Mouse (Mus musculus): ENCODE data around the gene Taf3. TPM values are rescaled to one million over a fixed set of nuclear protein-coding genes. Genes with fewer than 3 reads are reported as not detected.

The Taf3 gene
- total RNA-seq, 1 experiment from 2014 or later: 13.8 TPM

DNA sequence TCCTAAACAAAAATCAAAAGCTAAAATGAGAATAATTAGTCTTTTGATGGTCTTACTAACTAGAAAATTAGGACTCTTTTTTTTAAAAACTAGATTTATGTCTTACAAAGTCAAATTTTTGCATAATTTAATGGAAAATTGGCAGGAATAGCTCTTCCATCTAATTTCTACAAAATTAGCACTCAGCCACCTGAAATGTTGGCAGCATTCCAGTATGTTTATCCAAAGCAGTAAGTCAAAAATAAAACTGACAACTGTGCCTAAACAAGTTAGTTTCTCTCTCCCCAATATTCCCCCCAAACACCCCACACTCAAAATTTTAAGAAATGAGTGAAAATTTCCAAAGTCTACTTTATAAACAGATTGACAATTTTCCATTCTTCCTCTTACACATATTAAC is 85.5 kb downstream of the Taf3 start:
- no peak for ATAC-seq (replicated peaks; ENCODE audit: low read depth, poor library complexity, severe bottlenecking)

DNA sequence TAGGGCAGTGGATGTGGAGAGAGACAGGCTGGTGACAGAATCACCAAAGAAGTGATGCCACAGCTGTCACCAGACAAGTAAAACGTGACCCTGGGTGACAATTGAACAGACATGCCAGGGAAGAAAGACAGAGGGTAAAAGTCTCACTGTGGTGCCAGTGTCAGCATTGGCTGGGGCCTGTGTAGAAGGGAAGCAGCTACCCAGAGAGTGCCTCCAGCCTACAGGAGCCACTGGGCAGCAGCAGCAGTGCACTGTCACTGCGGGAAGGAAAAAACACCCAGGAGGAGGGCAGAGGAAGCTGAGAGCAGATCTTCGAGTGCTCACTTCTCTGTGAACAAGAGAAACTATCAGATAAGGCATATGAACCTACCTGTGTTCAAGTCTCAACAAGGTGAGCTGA is 86.7 kb downstream of the Taf3 start:
- peak; percentile 38; the same call in 1 of the 2 replicates for ATAC-seq (replicated peaks; ENCODE audit: low read depth, poor library complexity, severe bottlenecking)

DNA sequence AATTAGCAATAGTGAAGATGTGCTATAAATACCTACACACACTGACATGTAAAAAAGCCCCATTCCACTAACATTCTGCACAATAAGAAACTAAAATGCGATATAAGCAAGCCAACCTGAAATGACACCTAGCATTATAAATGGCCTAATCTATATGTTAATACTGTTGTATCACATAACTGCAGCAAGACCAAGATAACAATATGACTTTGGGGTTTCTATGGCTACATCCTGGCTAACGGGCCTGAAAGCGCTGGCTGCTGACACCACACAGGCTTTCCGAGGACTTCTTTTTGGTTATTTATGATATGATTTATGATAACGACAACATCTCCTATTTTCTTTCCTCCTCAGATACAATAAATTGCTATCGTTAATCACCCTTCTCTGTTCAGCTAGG is 90.4 kb downstream of the Taf3 start:
- no peak for ATAC-seq (replicated peaks; ENCODE audit: low read depth, poor library complexity, severe bottlenecking)

DNA sequence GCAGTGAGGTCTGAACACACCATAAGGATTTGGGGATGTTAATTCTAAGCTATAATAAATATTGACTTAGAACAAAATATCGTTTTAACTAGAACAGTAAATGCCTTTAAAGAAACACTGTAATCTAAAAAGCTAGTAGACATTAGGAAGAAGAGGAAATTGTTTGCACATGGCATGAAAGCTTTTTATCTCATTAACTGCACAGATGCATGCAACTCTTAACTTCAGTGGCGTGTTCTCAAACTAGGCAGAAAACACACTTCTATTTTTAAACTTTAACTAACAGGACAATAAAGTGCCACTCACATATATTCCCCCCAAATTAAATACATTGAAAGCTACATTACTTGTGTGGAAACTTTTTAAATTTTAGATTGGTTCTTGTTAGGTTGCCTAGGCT is 91.8 kb downstream of the Taf3 start:
- ATAC-seq (replicated peaks; ENCODE audit: low read depth, poor library complexity, severe bottlenecking): no peak

DNA sequence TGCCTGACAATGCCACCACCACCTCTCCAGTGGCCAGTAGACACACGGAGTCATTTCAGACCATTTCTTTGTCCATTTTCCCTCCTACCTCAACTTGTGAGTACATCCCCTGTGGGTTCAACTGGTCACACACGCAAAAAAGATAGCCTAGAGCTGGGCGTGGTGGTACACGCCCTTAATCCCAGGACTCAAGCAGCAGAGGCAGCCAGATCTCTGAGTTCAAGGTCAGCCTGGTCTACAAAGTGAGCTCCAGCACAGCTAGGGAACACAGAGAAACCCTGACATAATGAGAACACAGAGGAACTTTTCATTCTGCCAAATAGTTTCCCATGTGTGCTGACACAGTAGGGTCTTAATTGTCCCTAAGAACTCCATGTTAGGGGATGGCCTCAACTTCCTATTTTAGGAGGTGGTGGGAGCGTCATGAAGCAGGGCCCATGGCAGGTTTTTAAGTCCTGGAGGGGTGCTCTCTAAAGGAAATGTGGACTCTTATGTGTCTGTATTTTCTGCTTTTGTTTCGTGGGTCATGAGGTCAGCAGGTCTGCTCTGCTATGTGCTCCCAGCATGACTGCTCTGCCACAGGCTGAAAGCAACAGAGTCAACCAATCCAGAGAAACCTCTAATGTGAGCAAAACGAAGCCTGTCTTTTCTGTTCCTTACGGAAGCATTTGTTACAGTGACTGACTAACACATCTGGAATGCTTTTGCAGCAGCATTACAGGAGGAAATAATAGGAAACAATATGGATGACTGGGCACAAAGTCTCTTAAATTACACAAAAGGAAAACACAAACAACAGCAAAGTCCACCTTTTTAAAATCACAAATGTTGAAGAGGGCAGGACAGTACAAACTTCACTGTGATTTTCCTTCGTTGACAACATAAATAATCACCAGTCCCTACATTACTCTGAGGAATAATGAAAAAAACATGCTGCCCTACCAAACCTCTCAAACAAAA is 92.5 kb downstream of the Taf3 start:
- ATAC-seq (replicated peaks; ENCODE audit: low read depth, poor library complexity, severe bottlenecking): no peak

DNA sequence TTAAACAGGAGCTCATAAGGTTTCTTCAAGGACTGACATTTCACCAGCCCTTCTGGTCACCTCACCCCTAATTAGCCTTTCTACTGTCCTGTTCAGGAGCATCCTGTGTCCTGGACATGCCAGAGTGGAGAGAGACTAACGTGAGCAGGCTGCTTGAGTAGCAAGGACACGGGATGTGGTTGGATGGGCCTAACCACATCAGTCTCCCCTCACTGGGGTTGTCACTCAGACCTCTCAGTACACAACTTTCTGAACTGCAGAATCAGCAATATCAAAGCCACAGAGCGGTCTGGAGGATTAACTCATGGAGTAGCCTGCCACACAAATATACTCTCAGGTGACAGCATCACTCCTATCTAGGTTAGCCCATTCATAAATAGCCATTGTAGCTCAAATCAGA is 101.7 kb downstream of the Taf3 start:
- ATAC-seq (replicated peaks; ENCODE audit: low read depth, poor library complexity, severe bottlenecking): peak; percentile 71

DNA sequence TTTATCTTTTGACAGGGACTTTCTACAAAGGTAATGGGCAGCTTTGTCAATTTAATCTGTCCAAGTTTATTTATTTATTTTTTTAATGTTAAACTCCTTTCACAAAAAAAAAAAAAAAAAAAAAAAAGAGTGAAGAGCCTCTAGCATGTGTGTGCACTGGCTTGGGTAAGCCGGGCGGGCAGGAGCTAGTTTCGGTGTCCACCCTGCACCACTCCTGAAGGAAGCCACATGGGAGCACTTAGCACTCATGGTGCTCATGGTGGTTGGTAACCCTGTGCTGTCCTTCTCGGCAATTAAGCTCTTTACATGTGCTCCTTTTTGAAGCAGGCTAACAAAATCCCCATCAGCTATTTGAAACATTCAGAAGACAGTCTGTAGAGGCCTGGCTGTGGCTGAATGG is 102.8 kb downstream of the Taf3 start:
- ATAC-seq (replicated peaks; ENCODE audit: low read depth, poor library complexity, severe bottlenecking): no peak

DNA sequence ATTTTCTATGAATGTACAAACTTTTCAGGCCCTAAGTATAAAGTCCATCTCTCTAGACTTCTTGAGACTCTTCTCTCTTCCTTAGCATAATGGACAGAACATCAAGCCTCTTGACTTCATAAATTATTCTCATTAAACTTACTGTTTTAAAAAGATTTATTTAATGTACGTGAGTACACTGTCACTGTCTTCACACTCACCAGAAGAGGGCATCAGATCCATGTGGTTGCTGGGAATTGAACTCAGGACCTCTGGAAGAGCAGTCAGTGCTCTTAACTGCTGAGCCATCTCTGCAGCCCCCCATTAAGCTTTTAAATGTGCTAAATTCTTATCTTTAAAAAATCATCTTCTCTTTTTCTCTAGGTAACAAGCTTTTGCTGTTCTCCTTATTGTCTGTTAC is 105.4 kb downstream of the Taf3 start:
- ATAC-seq (replicated peaks; ENCODE audit: low read depth, poor library complexity, severe bottlenecking): no peak

DNA sequence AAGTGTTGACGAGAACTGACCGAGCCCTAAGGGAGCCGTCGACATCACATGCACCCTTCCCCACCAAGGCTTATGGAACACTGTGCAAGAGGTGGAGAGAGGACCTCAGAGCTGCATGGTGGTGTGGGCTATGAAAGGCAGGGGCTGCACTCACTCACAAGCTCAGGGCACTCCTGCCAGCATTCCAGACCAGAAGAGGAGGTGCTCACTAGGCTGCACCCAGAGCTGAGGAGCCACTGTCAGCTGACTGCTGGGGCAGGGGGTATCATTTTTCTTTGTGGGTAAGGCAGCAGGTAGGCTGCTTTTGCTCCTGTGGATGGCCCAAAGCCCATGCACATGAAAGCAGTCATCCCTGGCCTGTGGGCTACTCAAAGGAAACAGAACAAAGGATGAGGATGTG is 109.1 kb downstream of the Taf3 start:
- no peak for ATAC-seq (replicated peaks; ENCODE audit: low read depth, poor library complexity, severe bottlenecking)

DNA sequence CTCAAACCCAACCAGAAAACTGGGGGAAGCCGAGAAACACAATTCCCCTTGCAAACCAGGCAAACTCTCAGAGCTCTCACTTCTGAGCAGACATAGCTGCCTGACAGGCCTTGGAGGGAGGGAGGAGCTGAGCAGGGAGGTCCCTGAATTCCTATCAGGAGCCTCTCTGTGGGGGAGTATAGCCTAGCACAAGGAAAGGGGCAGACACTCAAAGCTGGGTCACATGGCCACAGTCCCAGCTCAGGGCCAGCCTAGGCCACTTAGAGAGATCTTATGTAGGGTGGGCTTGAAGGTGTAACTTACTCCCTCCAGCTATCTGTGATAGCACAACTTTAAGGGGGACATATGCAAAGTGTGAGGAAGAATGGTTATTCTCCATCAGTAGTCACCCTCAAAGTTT is 112.4 kb downstream of the Taf3 start:
- no peak for ATAC-seq (replicated peaks; ENCODE audit: low read depth, poor library complexity, severe bottlenecking)

DNA sequence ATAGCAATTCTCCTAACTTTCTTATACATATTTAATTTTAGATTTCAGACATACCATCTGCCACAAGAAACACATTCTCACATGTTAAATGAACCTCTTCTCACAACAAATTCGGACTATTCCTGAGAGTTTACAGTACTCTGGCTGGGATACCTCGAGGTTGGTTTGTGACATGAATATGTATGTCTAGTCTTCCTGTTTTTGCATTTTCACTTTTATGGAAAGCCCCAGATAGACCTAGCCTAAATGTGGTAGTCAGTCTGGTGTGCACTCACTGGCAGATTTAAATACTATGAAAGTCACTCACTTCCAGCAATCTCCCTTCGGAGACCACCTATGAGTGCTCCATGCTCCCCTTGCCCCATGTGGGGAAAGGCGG is 121.5 kb downstream of the Taf3 start:
- no peak for ATAC-seq (replicated peaks; ENCODE audit: low read depth, poor library complexity, severe bottlenecking)

DNA sequence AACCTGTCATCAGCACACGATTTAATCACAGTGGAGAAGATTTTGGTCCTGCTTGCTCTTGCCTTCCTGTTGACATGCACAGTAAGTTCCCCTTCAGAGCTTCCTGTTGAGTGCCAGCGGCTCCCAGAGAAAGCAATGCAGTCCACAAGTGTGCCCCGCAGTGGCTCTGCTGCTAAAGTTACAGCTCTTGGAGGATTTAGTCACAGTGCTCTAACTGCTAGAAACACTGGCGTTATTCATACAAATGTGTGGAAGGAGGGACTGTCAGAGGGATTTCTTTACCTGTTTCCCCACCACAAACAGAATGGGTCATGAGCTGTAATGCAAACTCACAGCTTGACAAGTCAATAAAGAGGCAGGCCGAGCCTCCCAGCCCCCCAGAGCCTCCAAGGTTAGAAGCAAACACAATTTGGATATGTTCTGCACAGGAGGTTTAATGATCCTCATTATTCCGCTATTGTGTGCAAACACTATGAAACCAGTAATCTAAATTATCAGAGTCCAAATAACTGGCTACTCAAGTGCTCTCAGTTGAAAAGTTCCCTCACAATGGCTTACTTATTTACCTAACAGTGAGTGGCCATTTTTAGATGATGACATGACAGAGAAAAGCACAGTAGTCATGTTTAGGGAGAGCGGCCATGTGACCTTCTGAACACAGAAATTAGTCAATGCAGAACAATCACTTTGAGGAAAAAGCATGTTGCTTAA is 122.0 kb downstream of the Taf3 start:
- ATAC-seq (replicated peaks; ENCODE audit: low read depth, poor library complexity, severe bottlenecking): peak; percentile 71; the same call in 1 of the 2 replicates

DNA sequence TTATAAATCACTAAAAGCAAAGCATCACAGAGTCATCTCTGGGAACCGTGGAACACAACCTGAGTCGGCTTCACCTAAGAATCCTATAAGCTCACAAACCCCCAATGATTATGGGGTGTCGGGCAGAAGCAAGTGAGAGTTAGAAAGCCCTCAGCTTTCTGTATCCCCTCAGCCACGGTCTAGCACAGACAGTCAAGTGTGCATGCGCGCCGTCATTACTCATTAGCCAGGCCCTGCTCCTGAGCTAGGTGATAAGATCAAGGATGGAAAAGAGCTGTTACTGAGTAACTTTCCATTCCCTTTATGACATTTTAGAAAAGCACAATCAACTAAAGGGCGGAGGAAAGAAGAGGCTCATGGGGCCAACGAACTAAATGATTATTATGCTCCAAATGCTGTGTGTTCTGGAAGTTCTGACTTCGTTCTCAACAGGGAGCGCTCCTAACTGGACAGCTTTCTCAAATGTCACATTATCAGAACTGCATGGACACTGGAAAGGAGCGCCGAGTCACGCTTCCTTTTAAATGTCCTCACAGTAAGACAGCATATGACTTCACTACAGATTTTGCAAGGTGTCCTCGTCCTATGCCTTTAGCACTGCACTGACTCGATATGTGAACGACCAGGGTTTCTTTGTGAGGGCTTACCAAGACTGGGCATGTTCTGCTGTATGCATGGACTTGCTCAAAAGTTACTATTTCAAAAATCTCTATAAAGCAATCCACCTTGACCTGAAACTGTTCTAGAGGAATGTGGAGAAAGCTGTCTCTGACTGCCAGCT is 129.5 kb downstream of the Taf3 start:
- no peak for ATAC-seq (replicated peaks; ENCODE audit: low read depth, poor library complexity, severe bottlenecking)

DNA sequence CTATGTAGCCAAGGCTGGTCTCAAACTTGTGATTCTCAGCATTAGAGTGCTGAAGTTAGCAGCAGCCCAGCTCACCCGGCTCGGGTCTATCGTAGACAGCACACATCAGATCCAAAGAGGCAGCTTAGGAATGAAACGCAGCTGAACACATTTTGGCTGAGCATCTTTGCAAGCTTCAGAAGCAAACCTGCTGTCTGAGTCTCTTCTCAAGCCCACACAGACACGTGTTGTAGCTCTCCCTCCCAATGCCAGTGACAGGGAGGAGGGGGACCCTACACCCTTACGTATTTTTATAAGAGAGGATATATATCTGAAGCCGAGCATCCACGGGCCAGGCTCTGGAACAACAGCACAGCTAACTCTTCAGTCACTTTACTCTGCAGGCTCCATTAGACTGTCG is 130.8 kb downstream of the Taf3 start:
- ATAC-seq (replicated peaks; ENCODE audit: low read depth, poor library complexity, severe bottlenecking): no peak

DNA sequence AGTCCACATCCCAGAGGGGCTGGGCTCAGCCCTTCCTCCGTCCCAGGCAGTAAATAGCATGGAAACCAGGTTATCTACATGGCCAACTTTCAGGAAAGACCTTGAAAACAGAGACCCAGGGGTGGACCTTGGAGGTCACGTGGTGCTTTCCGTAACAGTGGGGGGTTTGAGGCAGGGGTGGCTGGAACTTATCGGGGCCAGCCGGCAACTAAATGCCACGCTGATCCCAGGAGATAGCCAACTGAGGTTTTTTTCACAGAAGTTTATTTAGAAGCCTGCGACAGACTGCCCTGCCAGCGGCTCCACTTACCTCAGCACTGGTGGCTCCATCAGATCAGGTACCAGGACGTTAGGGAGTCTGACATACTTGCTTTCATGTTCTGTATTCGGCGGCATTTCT is 142.4 kb downstream of the Taf3 start:
- peak; percentile 55; the same call in 1 of the 2 replicates for ATAC-seq (replicated peaks; ENCODE audit: low read depth, poor library complexity, severe bottlenecking)

DNA sequence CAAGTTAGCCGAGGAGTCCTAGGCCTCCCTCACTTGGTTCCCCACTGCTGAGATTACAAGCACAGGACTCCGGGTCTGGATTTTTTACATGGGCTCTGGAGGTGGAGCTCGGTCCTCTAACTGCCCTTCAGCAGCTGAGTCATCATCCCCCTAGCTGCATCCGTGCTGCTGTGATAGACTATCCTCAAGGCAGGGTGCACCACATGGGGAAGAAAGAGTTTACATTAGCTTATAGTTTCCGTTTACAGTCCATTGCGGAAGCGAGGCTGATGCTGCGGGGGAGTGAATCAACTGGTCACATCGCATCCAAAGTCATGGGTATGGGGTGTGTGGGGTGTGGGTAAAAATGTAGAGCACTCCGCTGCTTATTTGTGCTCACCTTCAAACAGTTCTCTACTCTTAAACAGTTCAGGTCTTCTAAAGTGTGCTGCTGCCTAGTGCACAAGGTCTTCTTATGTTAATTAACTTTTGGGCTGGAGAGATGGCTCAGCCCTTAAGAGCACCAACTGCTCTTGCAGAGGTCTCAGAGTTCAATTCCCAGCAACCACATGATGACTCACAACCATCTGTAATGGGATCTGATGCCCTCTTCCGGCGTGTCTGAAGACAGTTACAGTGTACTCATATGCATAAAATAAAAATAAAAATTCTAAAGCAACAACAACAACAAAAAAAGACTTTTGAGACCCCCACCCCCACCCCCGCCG is 144.4 kb downstream of the Taf3 start:
- no peak for ATAC-seq (replicated peaks; ENCODE audit: low read depth, poor library complexity, severe bottlenecking)

DNA sequence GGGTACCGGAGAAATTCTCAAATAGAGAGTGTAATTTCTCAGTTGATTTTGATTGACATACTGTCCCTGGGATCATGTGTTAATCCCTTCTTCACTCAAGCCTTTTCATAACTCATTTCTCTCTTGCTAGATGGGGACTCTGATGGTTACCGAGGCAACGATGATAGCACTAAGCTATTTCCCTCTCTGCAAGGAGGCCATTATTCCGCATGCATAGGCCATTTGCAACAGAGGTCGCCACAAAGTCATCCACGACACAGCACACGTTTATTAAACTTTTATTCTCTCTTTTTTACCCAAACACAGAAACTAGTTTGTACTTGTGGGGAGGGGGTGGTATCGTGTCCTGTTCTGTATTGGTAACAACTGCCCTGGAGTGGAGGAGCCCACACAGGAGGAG is 150.6 kb downstream of the Taf3 start:
- ATAC-seq (replicated peaks; ENCODE audit: low read depth, poor library complexity, severe bottlenecking): no peak

DNA sequence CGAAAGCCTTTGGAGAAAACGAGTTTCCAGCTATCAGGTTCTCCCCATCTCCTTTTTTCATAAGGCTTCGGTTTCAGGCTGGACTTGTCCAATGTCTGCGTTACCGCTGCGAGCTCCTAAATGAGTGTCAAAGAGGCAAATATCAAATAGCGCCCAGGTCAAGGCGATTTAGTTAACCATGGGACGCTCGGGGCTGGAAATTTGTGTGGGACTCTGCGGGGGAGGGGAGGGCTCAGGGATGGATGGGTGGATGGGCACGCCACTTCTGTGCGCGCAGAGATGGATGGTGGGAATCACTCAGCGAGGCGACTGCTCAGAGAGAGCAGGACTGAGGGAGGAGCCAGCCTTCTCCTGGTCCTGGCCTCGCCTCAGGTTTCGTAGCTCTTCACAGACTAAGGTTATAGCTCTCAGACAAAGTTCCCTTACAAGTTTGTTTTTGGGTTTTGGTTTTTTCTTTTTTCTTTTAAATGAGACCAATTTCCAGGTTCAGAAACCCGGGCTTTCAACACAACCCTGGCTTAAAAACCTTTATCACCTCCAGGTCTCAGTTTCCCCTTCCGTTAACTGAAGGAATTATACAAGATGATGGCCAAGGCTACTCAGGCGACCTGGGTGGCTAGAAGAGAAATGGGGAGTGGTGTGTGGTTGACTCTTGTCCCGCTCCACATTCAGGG is 152.2 kb downstream of the Taf3 start:
- no peak for ATAC-seq (replicated peaks; ENCODE audit: low read depth, poor library complexity, severe bottlenecking)

DNA sequence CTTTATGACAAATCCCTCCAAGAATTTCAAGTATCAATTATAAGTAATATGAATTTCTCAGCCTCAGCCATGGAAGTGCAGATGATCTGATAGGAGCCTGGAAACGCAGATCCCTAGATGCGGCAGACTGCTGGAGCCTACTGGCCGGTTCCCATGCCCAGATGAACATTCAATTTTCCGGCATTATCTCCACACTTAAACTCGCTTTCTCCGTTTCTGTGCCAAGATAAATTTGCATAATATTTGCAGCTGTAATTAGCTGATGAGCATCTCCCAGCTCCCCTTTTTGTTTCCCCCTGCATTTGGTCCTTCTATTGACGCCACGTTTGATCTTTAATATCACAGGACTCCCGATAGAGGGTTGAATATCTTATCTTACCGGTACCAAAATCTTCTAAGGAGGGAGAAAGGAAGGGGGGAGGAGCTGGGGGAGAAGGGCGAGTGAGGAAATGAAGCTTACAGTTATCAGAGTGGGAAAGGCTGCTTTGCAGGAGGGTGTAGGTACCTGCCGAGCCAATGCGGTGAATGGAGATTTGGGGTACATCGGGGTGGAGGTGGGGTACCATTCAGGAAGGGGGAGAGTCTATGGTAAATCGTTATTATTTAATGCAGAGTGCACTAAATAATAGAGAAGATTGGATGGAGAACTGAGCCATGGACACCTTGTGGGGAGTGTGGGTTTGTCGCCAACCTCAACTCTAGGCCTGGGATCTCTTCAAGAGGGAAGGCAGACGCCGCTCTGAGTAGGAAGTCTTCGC is 153.4 kb downstream of the Taf3 start:
- ATAC-seq (replicated peaks; ENCODE audit: low read depth, poor library complexity, severe bottlenecking): no peak
